9 mouse cellular contexts compared by ENCODE assay signal in the genomic region with DNA sequence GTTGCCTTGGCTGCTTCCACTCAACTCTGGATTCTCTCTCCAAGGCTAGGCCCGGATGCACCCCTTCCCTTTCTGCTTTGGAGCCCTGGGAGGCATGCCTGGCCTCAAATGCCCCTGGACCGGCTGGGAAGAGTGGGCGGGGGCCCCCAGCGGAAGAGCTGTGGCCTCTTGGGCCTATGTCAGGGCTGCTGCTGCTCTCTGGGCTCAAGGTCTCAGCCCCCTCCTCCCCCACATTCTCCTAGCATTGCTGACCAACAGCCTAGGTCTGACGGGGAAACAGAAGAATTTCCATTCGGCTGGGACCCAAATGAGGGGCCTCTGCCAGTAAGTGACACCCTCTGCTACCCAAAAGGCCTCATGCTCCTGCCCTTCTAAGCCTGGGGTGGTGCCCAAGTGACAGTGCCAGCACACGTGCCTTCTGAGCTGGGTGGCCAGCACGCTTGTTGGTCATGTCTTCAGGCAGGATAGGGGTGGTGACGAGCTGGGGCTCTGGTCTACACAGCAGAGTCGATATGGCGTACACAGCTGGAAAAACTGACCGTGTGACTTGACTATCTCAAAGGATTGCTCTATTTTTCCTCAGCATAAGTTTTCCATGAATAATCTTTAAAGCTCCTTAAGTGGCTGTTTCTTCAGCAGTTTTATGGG. TPM values are rescaled to one million over a fixed set of nuclear protein-coding genes. Genes with fewer than 3 reads are reported as not detected.
DNase-seq lines count a peak whose midpoint lies in the region; ATAC-seq lines count a peak whose summit lies in the region.
"Had no signal": no experiment of that assay in that cellular context is flagged by ENCODE, and none has a peak within 500 bp of the region (broad histone marks: within the 10 kb centered on the region; RNA-seq: fewer than 3 reads in every experiment).

No protein-coding gene starts in this region.

- no peaks in the 10 kb centered on the region for H3K9me3 ChIP-seq in kidney, embryonic 15.5 days (replicated peaks)
- no peaks in the 10 kb centered on the region for H3K9me3 ChIP-seq in forebrain, embryonic 15.5 days

- H3K9ac ChIP-seq in kidney, embryonic 15.5 days = no peak overlapping the region
- H3K9ac ChIP-seq in forebrain, embryonic 15.5 days (replicated peaks) = no peak overlapping the region

- H3K27ac ChIP-seq in kidney, embryonic 15.5 days = peak overlapping the region; percentile 33; the same call in 1 of the 2 replicates
- H3K27ac ChIP-seq in forebrain, embryonic 15.5 days (replicated peaks) = no peak overlapping the region

- no peaks in the 10 kb centered on the region for H3K36me3 ChIP-seq in kidney, embryonic 15.5 days
- H3K36me3 ChIP-seq in forebrain, embryonic 15.5 days = peaks cover 14% of the 10 kb centered on the region; the same call in 1 of the 2 replicates

- ATAC-seq in kidney, embryonic 15.5 days (replicated peaks; ENCODE audit: low FRiP score) = no peak; the same call in 1 of the 2 replicates
- ATAC-seq in forebrain, embryonic 15.5 days (replicated peaks) = no peak

- peaks cover 25% of the 10 kb centered on the region for H3K4me1 ChIP-seq in kidney, embryonic 15.5 days
- no peaks in the 10 kb centered on the region for H3K4me1 ChIP-seq in forebrain, embryonic 15.5 days

- no peak overlapping the region for H3K4me2 ChIP-seq in kidney, embryonic 15.5 days
- no peak overlapping the region for H3K4me2 ChIP-seq in forebrain, embryonic 15.5 days (replicated peaks)

- 54% methylated on average over 12 of the region's 12 CpGs for WGBS in kidney, embryonic 15.5 days
- WGBS in forebrain, embryonic 15.5 days = 83% methylated on average over 12 of the region's 12 CpGs

- DNase-seq in spleen, postnatal 36 days (ENCODE audit: low spot score in 2 of 2) = peak; percentile 7 to 25
- no peak for DNase-seq in spleen, postnatal 4 days (ENCODE audit: low spot score in 2 of 2)
- DNase-seq in heart, adult 9 months (ENCODE audit: low spot score in 2 of 2) = peak; percentile 88
- peak; percentile 50 for DNase-seq in testis, postnatal 14 days (ENCODE audit: low spot score)
- no peak for DNase-seq in left cerebral cortex, adult 18-20 months (ENCODE audit: low spot score in 2 of 2)
- DNase-seq in layer of hippocampus, postnatal 25 days (ENCODE audit: extremely low spot score in 1 of 2, low spot score in 1 of 2) = no peak

- H3K27me3 ChIP-seq in kidney, embryonic 15.5 days = no peaks in the 10 kb centered on the region
- no peaks in the 10 kb centered on the region for H3K27me3 ChIP-seq in forebrain, embryonic 15.5 days

- no peak overlapping the region for H3K4me3 ChIP-seq in kidney, embryonic 15.5 days (replicated peaks)
- H3K4me3 ChIP-seq in forebrain, embryonic 15.5 days = no peak overlapping the region

RNA-seq across cellular contexts. Expression of a gene that starts 29.0 kb away (rescaled TPM):
- polyA plus RNA-seq in kidney, embryonic 15.5 days (2015; fragmentation: Nextera tagmentation; extraction: Ambion mirVana) = 11.2 and 14.0 TPM in 2 replicates
- 21.6 and 28.1 TPM in 2 replicates for polyA plus RNA-seq in forebrain, embryonic 15.5 days (2015; fragmentation: Nextera tagmentation; extraction: Ambion mirVana)
- 100 to 1,000 TPM; 111 to 112 TPM for total RNA-seq in left cerebral cortex, adult 18-20 months (2021)
- total RNA-seq in layer of hippocampus, postnatal 25 days (2021) = 10 to 100 TPM; 37.5 to 44.8 TPM
- total RNA-seq: megakaryocyte progenitor cell, adult 5-6 weeks had no signal

RNA-seq across cellular contexts. Expression of a gene that starts 55.4 kb away (rescaled TPM):
- polyA plus RNA-seq in kidney, embryonic 15.5 days (2015; fragmentation: Nextera tagmentation; extraction: Ambion mirVana) = 35.0 and 40.9 TPM in 2 replicates
- polyA plus RNA-seq in forebrain, embryonic 15.5 days (2015; fragmentation: Nextera tagmentation; extraction: Ambion mirVana) = 10.0 and 10.8 TPM in 2 replicates
- 1 to 10 TPM; 2.5 TPM for total RNA-seq in left cerebral cortex, adult 18-20 months (2021)
- total RNA-seq in layer of hippocampus, postnatal 25 days (2021) = 1 to 10 TPM; 1.3 to 1.8 TPM

Comparison
In these comparisons a context has a peak if more than half of its experiments do, and no peak if none do; other contexts are left out.
1. DNase-seq: peak in spleen, postnatal 36 days (2 of 2), heart, adult 9 months (2 of 2) and testis, postnatal 14 days (single experiment); none in spleen, postnatal 4 days (0 of 2), left cerebral cortex, adult 18-20 months (0 of 2) and layer of hippocampus, postnatal 25 days (0 of 2).